Mouse (Mus musculus) ES-E14 (cell line): ENCODE measurements around the gene Mpp6. TPM values are rescaled to one million over a fixed set of nuclear protein-coding genes. Genes with fewer than 3 reads are reported as not detected.

Experiments
- DNase-seq: peaks from one replicate; pipeline ENCODE4 v3.0.0-alpha.2; 2013; ENCODE audit warnings: low read depth, low spot score
- H3K27ac ChIP-seq: 2 replicates; pipeline ENCODE4 v1.5.1; 2012; ENCODE audit warnings: low read depth, mild to moderate bottlenecking, low read length, moderate library complexity, mixed read lengths; ENCODE audit not compliant: poor library complexity, insufficient read depth, severe bottlenecking
- H3K36me3 ChIP-seq: 2 replicates; pipeline ENCODE4 v1.6.1; 2012; ENCODE audit warnings: mild to moderate bottlenecking, low read length, moderate library complexity, mixed read lengths; ENCODE audit not compliant: control insufficient read depth, poor library complexity, insufficient read depth, severe bottlenecking
- H3K4me1 ChIP-seq, 2 experiments: fragments of 150-350 bp in 1 of 2; sonication (generic) in 1 of 2; 2 replicates each; pipeline ENCODE4 v1.6.1; 2012; ENCODE audit warnings: low read length in 2 of 2, mild to moderate bottlenecking in 1 of 2, mixed read lengths in 1 of 2; ENCODE audit not compliant: control insufficient read depth in 2 of 2, insufficient read depth in 2 of 2, poor library complexity in 1 of 2
- H3K4me3 ChIP-seq, 2 experiments: fragments of 150-350 bp in 1 of 2; sonication (generic) in 1 of 2; 2 replicates each; pipeline ENCODE4 v1.5.1; 2012; ENCODE audit warnings: low read length in 2 of 2, low read depth in 1 of 2, mild to moderate bottlenecking in 1 of 2, mixed read lengths in 1 of 2; ENCODE audit not compliant: insufficient read depth in 1 of 2, poor library complexity in 1 of 2, severe bottlenecking in 1 of 2
- H3K9ac ChIP-seq: 2 replicates; pipeline ENCODE4 v1.6.1; 2012; ENCODE audit warnings: low read depth, mild to moderate bottlenecking, low read length, mixed read lengths; ENCODE audit not compliant: poor library complexity, insufficient read depth, severe bottlenecking
- H3K9me3 ChIP-seq: fragments of 150-350 bp; sonication (generic); 2 replicates; pipeline ENCODE4 v1.6.1; 2012; ENCODE audit warnings: low read depth, mild to moderate bottlenecking, low read length; ENCODE audit not compliant: control insufficient read depth, insufficient read depth
- CHD2 ChIP-seq: IDR thresholded peaks from 2 replicates; pipeline ENCODE4 v1.6.1; 2014; ENCODE audit warnings: mild to moderate bottlenecking, low read depth, low read length, inconsistent platforms
- HCFC1 ChIP-seq: IDR thresholded peaks from 2 replicates; pipeline ENCODE4 v1.6.1; 2012; ENCODE audit warnings: low read length, inconsistent platforms, borderline replicate concordance; ENCODE audit not compliant: insufficient read depth
- MAFK ChIP-seq: IDR thresholded peaks from 2 replicates; pipeline ENCODE4 v1.6.1; 2014; ENCODE audit warnings: mild to moderate bottlenecking, low read depth, low read length, inconsistent platforms; ENCODE audit not compliant: insufficient read depth
- ZC3H11A ChIP-seq: IDR thresholded peaks from 2 replicates; pipeline ENCODE4 v1.6.1; 2012; ENCODE audit warnings: low read depth, mild to moderate bottlenecking, inconsistent platforms, low read length, borderline replicate concordance
- ZNF384 ChIP-seq: IDR thresholded peaks from 2 replicates; pipeline ENCODE4 v1.6.1; 2012; ENCODE audit warnings: low read depth, low read length, inconsistent platforms
- in situ Hi-C, 2 experiments: fragments of 600-800 bp; cut with MboI; formaldehyde crosslinking; loops; one replicate each; pipeline ENCODE4 v1.15.1; 2025; ENCODE audit warnings: low sequenced_read_pairs in 2 of 2, inconsistent platforms in 1 of 2; ENCODE audit not compliant: unreplicated experiment in 2 of 2
- total RNA-seq: library from RNA; depleted of rRNA; stranded (reverse); fragments of 300-350 nt; gene quantifications from 2 replicates; pipeline ENCODE4 v1.2.3, GENCODE M21; 2012

Mpp6 gene
- total RNA-seq, 1 experiment = 64.2 TPM

DNA sequence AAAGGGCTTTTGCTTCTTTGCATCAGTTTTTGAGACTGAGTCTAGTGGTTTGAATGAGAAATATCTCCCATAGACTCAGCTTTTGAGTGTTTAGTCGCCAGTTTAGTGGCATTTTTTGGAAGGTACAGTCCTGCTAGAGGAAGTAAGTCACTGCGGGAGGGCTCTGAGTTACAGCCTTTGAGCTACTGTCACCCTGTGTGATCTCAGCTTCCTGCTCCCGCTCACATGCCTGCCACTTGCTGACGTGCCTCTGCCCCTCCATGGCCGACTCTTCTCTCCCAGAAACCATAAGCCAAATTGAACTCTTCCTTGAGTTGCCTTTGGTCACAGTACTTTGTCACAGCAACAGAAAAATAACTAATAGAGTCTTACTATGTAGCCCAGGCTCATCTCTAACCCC is 112.9 kb downstream of the Mpp6 start:
- Histone ChIP-seq H3K9me3 (no peaks in the 10 kb centered on the region), H3K9ac (no peak overlapping the region), H3K4me1 (no peaks in the 10 kb centered on the region), H3K27ac (no peak overlapping the region), H3K36me3 (no peaks in the 10 kb centered on the region), H3K4me3 (no peak overlapping the region)
- no peak for DNase-seq
- TF ChIP-seq ZC3H11A (no peak), MAFK (no peak), ZNF384 (no peak)
- in situ Hi-C loops = no loop called here

DNA sequence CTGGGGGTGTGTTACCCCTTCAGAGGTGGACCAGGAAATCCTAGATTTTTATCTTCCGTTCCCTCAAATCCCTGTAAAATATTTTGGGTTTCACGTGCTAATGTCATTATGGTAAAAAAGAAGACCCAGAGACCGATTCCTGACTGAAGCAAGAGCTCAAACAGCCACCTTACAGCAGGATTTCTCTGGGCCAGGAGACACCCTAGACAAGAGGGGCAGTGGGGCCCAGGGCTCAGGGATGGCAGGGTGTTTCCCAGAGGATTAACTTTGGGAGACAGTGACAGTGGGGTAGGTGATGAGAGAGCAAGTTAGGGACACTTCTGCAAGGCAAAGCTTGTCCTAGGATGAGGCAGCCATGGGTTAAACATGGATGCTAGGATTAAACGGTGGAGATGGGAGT is 113.6 kb downstream of the Mpp6 start:
- H3K36me3 ChIP-seq = no peaks in the 10 kb centered on the region
- no peak overlapping the region for H3K9ac ChIP-seq
- H3K27ac ChIP-seq = no peak overlapping the region
- H3K9me3 ChIP-seq = no peaks in the 10 kb centered on the region
- DNase-seq = no peak
- in situ Hi-C loops = no loop called here
- H3K4me1 ChIP-seq = no peaks in the 10 kb centered on the region
- no peak for TF ChIP-seq ZNF384
- no peak for TF ChIP-seq CHD2
- no peak for TF ChIP-seq MAFK
- no peak for TF ChIP-seq ZC3H11A
- no peak for TF ChIP-seq HCFC1
- no peak overlapping the region for H3K4me3 ChIP-seq

DNA sequence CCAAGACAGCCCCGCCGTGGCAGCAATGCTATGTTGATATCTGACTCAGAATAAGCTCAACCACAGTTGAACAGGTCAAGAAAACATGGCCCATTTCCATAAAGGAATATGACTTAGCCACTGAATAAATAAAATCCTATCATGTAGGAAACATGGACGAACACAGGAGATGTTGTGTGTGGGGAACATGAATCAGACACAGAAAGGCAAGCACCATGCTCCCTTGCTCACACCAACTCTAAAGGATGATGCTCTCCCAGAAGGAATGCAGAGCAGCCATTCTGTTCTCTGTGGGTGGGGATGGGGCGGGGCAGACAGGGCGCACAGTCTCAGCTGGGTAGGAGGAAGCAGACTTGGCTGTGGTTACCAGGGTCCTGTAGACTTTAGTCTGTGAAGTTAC is 115.2 kb downstream of the Mpp6 start:
- Histone ChIP-seq H3K4me3 (no peak overlapping the region), H3K4me1 (no peaks in the 10 kb centered on the region), H3K9ac (no peak overlapping the region), H3K36me3 (no peaks in the 10 kb centered on the region), H3K9me3 (no peaks in the 10 kb centered on the region), H3K27ac (no peak overlapping the region)
- TF ChIP-seq MAFK = no peak
- no peak for TF ChIP-seq CHD2
- no peak for TF ChIP-seq ZC3H11A
- no peak for TF ChIP-seq HCFC1
- TF ChIP-seq ZNF384 = no peak
- no peak for DNase-seq
- in situ Hi-C loops = no loop called here

DNA sequence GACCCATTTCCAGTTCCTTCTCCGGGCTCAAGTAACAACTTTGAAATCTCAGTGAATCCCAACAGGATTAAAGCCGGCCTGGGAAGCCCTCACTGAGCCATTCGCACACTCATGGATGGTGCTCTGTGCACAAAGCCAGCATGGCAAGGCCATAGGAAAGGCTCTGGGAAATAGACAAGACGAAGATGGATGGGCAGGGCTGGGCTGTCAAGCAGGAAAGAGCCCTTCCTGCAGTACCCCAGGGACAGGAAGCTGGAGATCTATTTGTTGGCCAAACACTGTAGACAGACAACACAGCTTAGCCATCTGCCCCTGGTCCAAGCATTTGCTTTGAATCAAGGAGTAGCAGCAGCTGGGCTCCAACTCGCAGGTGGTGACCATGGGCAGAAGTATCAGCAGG is 118.1 kb downstream of the Mpp6 start:
- no peak for DNase-seq
- in situ Hi-C loops = no loop called here
- no peaks in the 10 kb centered on the region for H3K9me3 ChIP-seq
- H3K27ac ChIP-seq = no peak overlapping the region
- TF ChIP-seq ZNF384 (no peak), CHD2 (no peak), HCFC1 (no peak), MAFK (no peak), ZC3H11A (no peak)
- no peaks in the 10 kb centered on the region for H3K4me1 ChIP-seq
- no peaks in the 10 kb centered on the region for H3K36me3 ChIP-seq
- no peak overlapping the region for H3K4me3 ChIP-seq
- no peak overlapping the region for H3K9ac ChIP-seq

DNA sequence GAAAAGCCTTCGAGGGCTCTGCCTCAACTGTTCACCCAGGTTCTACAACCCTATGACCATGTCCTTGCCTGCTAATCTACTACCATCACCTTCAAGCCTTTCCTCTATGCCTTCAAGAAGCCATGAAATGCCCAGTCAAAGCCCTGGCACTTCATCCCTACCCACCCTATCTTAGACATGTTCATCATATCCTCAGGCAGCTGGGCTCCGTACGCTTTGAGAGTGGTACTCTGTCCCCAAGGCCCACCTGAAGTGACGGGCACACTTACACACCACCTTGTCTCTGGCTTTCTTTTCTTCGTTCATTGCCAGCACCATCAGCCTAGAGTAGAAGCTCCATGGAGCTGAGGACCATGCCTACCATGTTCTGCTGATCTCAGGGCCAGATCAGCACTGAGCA is 121.2 kb downstream of the Mpp6 start:
- no peak for TF ChIP-seq ZC3H11A
- no peak for TF ChIP-seq ZNF384
- TF ChIP-seq MAFK = no peak
- no peak for TF ChIP-seq HCFC1
- TF ChIP-seq CHD2 = no peak
- Histone ChIP-seq H3K4me1 (no peaks in the 10 kb centered on the region), H3K9me3 (no peaks in the 10 kb centered on the region), H3K4me3 (no peak overlapping the region), H3K9ac (no peak overlapping the region), H3K36me3 (no peaks in the 10 kb centered on the region), H3K27ac (no peak overlapping the region)
- in situ Hi-C loops = no loop called here
- no peak for DNase-seq
